Mouse (Mus musculus) limb, embryonic 15.5 days (tissue): ENCODE measurements around the gene Tpo. TPM values are rescaled to one million over a fixed set of nuclear protein-coding genes. Genes with fewer than 3 reads are reported as not detected.

Experiments
- ATAC-seq: fragments of 200-750 bp; cut with Nextera tagmentation; 2 replicates; pipeline ENCODE4 v1.8.0; 2017; ENCODE audit warnings: low read depth, moderate TSS enrichment; ENCODE audit not compliant: insufficient number of reproducible peaks, low FRiP score, low TSS enrichment
- H3K27ac ChIP-seq: fragments of 300-500 bp; sonication (generic); 2 replicates; pipeline ENCODE4 v1.5.1; 2015; ENCODE audit warnings: moderate library complexity, mild to moderate bottlenecking, inconsistent platforms
- H3K27me3 ChIP-seq: fragments of 300-500 bp; sonication (generic); 2 replicates; pipeline ENCODE4 v1.6.1; 2015; ENCODE audit warnings: inconsistent platforms
- H3K36me3 ChIP-seq: fragments of 300-500 bp; sonication (generic); 2 replicates; pipeline ENCODE4 v1.6.1; 2015; ENCODE audit warnings: inconsistent platforms
- H3K4me1 ChIP-seq: fragments of 300-500 bp; sonication (generic); 2 replicates; pipeline ENCODE4 v1.6.1; 2015; ENCODE audit warnings: inconsistent platforms
- H3K4me2 ChIP-seq: fragments of 300-500 bp; sonication (generic); 2 replicates; pipeline ENCODE4 v1.6.1; 2015; ENCODE audit warnings: mild to moderate bottlenecking, inconsistent platforms
- H3K4me3 ChIP-seq: fragments of 300-500 bp; sonication (generic); 2 replicates; pipeline ENCODE4 v1.5.1; 2015; ENCODE audit warnings: mild to moderate bottlenecking, inconsistent platforms
- H3K9ac ChIP-seq: fragments of 300-500 bp; sonication (generic); 2 replicates; pipeline ENCODE4 v1.6.1; 2015; ENCODE audit warnings: inconsistent platforms
- H3K9me3 ChIP-seq: fragments of 300-500 bp; sonication (generic); 2 replicates; pipeline ENCODE4 v1.6.1; 2016; ENCODE audit warnings: inconsistent platforms
- WGBS: fragments of 180-500 bp; shearing (Covaris S2); methylation state at CpG from one replicate; pipeline ENCODE4 v1.1.7; 2015; 5-methylcytosine and 5-hydroxymethylcytosine counted together
- polyA plus RNA-seq: library from polyadenylated mRNA; unstranded; fragments of >200 nt; fragmentation: Nextera tagmentation; extraction: Ambion mirVana; gene quantifications from 2 replicates; pipeline ENCODE4 v1.2.1, GENCODE M21; 2015

Tpo gene
- polyA plus RNA-seq, 1 experiment from 2014 or later = not detected

DNA sequence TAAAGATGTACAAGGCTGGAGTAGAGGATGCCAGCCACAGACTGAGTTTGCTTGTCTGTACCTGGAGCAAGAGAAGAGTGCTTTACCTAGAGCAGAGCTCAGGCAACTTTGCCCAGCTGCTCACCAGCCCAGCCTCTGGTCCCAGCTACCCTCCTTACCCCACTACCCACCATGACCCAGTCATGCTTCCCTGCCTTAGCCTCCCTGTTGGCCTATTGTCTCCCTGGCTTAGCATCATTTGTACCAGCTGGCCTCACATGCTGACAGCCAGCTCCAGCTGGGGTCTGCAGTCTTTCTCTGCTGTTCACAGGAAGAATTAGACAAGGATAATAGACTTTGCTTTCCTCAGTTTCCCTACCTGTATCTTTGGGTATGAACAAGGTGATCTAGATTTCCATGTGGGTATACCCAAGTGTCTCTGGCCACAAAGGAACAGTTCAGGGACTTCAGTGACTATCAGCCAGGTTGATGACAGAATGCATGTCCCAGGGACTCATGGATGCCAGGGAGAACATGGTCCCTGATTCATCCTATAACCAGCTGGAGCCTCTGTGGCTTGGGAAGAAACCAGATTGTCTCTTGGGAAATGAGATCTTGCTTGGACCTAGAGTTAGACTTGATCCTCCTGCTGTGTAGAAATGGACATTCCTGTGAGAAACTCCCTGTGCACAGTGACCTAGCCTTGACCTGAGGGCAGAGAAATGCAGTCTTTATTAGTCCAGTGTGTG lies 96.4 kb downstream of the Tpo start:
- Histone ChIP-seq H3K36me3 (no peaks in the 10 kb centered on the region), H3K27ac (no peak overlapping the region), H3K4me2 (no peak overlapping the region), H3K27me3 (no peaks in the 10 kb centered on the region), H3K9me3 (no peaks in the 10 kb centered on the region), H3K9ac (no peak overlapping the region), H3K4me1 (peaks cover 11% of the 10 kb centered on the region), H3K4me3 (no peak overlapping the region)
- no peak for ATAC-seq

GRCm38 (mm10) chr12:30035406-30035805 lies 97.0 kb downstream of the Tpo start:
- Histone ChIP-seq H3K4me1 (peaks cover 11% of the 10 kb centered on the region), H3K27ac (no peak overlapping the region), H3K36me3 (no peaks in the 10 kb centered on the region), H3K4me2 (no peak overlapping the region), H3K27me3 (no peaks in the 10 kb centered on the region), H3K9me3 (no peaks in the 10 kb centered on the region), H3K9ac (no peak overlapping the region), H3K4me3 (no peak overlapping the region)
- 37% methylated on average over 1 of the region's 1 CpGs for WGBS
- no peak for ATAC-seq

DNA sequence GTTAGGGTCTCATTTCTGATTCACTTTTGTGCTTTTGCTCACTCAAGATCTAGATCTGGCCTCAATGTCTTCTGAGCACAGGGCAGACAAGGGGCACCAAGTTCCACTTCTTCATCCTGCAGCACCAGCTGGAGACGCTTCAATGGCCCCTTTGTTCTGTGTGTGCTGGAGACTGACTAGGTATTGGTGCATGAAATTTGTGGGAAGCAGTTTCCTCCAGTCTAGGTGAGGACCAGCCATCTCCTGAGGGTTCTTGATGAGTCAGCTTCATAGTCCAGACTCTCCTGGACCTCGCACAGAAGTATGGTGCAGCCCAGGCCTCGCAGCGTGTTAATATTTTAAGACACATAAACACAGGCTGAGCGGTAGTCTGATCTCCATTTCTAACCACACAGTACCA lies 97.7 kb downstream of the Tpo start:
- no peak overlapping the region for H3K4me2 ChIP-seq
- H3K4me1 ChIP-seq = peaks cover 9% of the 10 kb centered on the region
- no peak overlapping the region for H3K4me3 ChIP-seq
- no peak for ATAC-seq
- H3K9me3 ChIP-seq = no peaks in the 10 kb centered on the region
- no peaks in the 10 kb centered on the region for H3K27me3 ChIP-seq
- 64% methylated on average over 5 of the region's 5 CpGs for WGBS
- H3K27ac ChIP-seq = no peak overlapping the region
- H3K36me3 ChIP-seq = no peaks in the 10 kb centered on the region
- H3K9ac ChIP-seq = no peak overlapping the region

DNA sequence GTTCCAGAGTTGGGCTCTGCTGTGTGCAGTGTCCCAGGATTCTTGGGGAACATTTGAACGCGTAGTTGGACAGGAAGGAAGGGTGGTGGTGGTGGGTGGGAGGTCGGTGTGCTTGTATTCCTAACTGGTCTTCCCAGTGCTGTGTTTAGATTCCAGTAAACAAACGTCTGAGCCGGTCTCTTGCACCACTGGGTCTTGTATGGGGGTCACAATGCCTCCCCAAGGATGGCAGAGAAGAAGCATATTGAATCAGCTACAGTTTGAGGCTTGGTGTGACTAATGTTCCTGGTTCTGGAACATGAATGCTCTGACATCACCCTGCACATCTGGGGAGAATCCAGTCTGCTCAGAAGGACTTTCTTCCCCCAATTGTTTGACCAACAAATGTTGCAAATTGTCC lies 101.9 kb downstream of the Tpo start:
- WGBS = 53% methylated on average over 5 of the region's 5 CpGs
- ATAC-seq = no peak

DNA sequence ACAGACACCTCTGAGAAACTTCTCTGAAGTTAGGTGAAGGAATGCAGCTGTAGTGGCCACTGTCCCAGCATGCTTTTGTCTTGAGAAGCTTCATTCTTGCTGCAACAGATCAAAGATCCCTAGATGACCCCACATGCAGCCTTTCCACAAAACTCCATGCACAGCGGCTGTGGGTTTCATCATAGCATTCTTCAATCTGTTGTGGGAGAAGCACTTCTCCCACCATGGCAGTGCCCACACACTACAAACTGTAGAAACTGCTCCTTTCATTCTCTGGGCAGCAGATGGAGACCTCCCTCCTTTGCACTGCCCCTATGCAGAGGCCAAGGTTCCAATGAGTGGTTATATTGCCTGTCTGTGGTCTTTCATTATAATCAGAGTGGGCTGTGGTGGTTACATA lies 103.3 kb downstream of the Tpo start:
- H3K4me3 ChIP-seq = no peak overlapping the region
- ATAC-seq = no peak
- no peaks in the 10 kb centered on the region for H3K27me3 ChIP-seq
- no peaks in the 10 kb centered on the region for H3K4me1 ChIP-seq
- H3K4me2 ChIP-seq = no peak overlapping the region
- WGBS = 84% methylated on average over 1 of the region's 1 CpGs
- no peaks in the 10 kb centered on the region for H3K36me3 ChIP-seq
- no peak overlapping the region for H3K9ac ChIP-seq
- no peak overlapping the region for H3K27ac ChIP-seq
- no peaks in the 10 kb centered on the region for H3K9me3 ChIP-seq

More for the DNA sequence above, 101.9 kb downstream of the Tpo start:
- Histone ChIP-seq H3K4me1 (no peaks in the 10 kb centered on the region), H3K9me3 (no peaks in the 10 kb centered on the region), H3K27ac (no peak overlapping the region), H3K36me3 (no peaks in the 10 kb centered on the region), H3K4me3 (no peak overlapping the region), H3K9ac (no peak overlapping the region), H3K4me2 (no peak overlapping the region), H3K27me3 (no peaks in the 10 kb centered on the region)

GRCm38 (mm10) chr12:30027721-30028340 lies 104.6 kb downstream of the Tpo start:
- H3K27ac ChIP-seq = no peak overlapping the region
- H3K9ac ChIP-seq = no peak overlapping the region
- ATAC-seq = no peak
- H3K36me3 ChIP-seq = no peaks in the 10 kb centered on the region
- no peaks in the 10 kb centered on the region for H3K4me1 ChIP-seq
- H3K4me2 ChIP-seq = no peak overlapping the region
- 54% methylated on average over 3 of the region's 3 CpGs for WGBS
- H3K27me3 ChIP-seq = no peaks in the 10 kb centered on the region
- no peak overlapping the region for H3K4me3 ChIP-seq
- no peaks in the 10 kb centered on the region for H3K9me3 ChIP-seq

- Histone ChIP-seq H3K4me3 (no peak overlapping the region), H3K27ac (no peak overlapping the region), H3K36me3 (no peaks in the 10 kb centered on the region; the same call in 1 of the 2 replicates), H3K9ac (no peak overlapping the region), H3K4me2 (no peak overlapping the region), H3K9me3 (no peaks in the 10 kb centered on the region), H3K27me3 (no peaks in the 10 kb centered on the region), H3K4me1 (no peaks in the 10 kb centered on the region)
- WGBS = 54% methylated on average over 2 of the region's 2 CpGs
- no peak for ATAC-seq
Measured at GRCm38 (mm10) chr12:30024264-30024825, 108.1 kb downstream of the Tpo start.

GRCm38 (mm10) chr12:30023491-30023890 lies 108.9 kb downstream of the Tpo start:
- no peak overlapping the region for H3K4me3 ChIP-seq
- H3K9ac ChIP-seq = no peak overlapping the region
- 32% methylated on average over 3 of the region's 3 CpGs for WGBS
- H3K27ac ChIP-seq = no peak overlapping the region
- no peaks in the 10 kb centered on the region for H3K4me1 ChIP-seq
- no peaks in the 10 kb centered on the region for H3K9me3 ChIP-seq
- ATAC-seq = no peak
- H3K4me2 ChIP-seq = no peak overlapping the region
- no peaks in the 10 kb centered on the region for H3K27me3 ChIP-seq
- H3K36me3 ChIP-seq = peaks cover 4% of the 10 kb centered on the region; the same call in 1 of the 2 replicates

GRCm38 (mm10) chr12:30020447-30020846 lies 112.0 kb downstream of the Tpo start:
- Histone ChIP-seq H3K27me3 (no peaks in the 10 kb centered on the region), H3K27ac (no peak overlapping the region), H3K36me3 (peaks cover 22% of the 10 kb centered on the region), H3K9ac (no peak overlapping the region), H3K4me2 (no peak overlapping the region), H3K9me3 (no peaks in the 10 kb centered on the region), H3K4me3 (no peak overlapping the region), H3K4me1 (no peaks in the 10 kb centered on the region)
- ATAC-seq = no peak

GRCm38 (mm10) chr12:30017131-30017530 lies 115.3 kb downstream of the Tpo start:
- Histone ChIP-seq H3K27ac (no peak overlapping the region), H3K9me3 (no peaks in the 10 kb centered on the region), H3K4me2 (no peak overlapping the region), H3K4me3 (no peak overlapping the region), H3K27me3 (no peaks in the 10 kb centered on the region), H3K9ac (no peak overlapping the region), H3K4me1 (no peaks in the 10 kb centered on the region), H3K36me3 (peaks cover 54% of the 10 kb centered on the region)
- 88% methylated on average over 3 of the region's 3 CpGs for WGBS
- ATAC-seq = no peak

- Histone ChIP-seq H3K36me3 (peaks cover 70% of the 10 kb centered on the region), H3K4me3 (no peak overlapping the region), H3K9me3 (no peaks in the 10 kb centered on the region), H3K27ac (no peak overlapping the region), H3K4me1 (no peaks in the 10 kb centered on the region), H3K4me2 (no peak overlapping the region), H3K9ac (no peak overlapping the region), H3K27me3 (no peaks in the 10 kb centered on the region)
- WGBS = 89% methylated on average over 9 of the region's 9 CpGs
- ATAC-seq = no peak
Measured at GRCm38 (mm10) chr12:30015501-30015900, 116.9 kb downstream of the Tpo start.

DNA sequence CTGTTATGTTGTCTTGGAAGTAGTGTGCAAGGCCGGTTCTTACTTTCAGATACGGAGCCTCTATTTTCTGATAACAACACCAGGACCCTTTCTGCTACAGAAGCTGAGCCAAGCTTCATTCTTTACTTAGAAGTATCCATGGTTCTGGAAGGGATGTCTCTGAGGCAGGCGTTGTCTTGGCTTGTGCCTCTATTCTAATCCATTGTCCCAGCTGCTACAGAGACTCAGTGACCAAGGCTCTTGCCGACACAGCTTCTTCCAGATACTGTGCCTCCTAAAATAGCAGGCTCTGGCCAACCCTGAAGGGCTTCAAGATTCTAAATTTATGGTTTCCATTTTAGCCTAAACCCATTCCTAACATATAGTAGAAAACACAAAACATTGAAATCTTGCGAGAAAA lies 123.7 kb downstream of the Tpo start:
- no peak overlapping the region for H3K9ac ChIP-seq
- H3K9me3 ChIP-seq = no peaks in the 10 kb centered on the region
- H3K4me2 ChIP-seq = no peak overlapping the region
- no peaks in the 10 kb centered on the region for H3K27me3 ChIP-seq
- H3K27ac ChIP-seq = no peak overlapping the region
- no peak for ATAC-seq
- peaks cover 82% of the 10 kb centered on the region for H3K36me3 ChIP-seq
- WGBS = 89% methylated on average over 5 of the region's 5 CpGs
- H3K4me1 ChIP-seq = no peaks in the 10 kb centered on the region
- H3K4me3 ChIP-seq = no peak overlapping the region
